Mouse (Mus musculus) ES-E14 (cell line): Measurements from ENCODE around the gene Gpc2.

Experiments used
- CHD2 ChIP-seq: IDR thresholded peaks from 2 replicates; pipeline ENCODE4 v1.6.1; 2014; ENCODE audit warnings: mild to moderate bottlenecking, low read depth, low read length, inconsistent platforms
- ZC3H11A ChIP-seq: IDR thresholded peaks from 2 replicates; pipeline ENCODE4 v1.6.1; 2012; ENCODE audit warnings: low read depth, mild to moderate bottlenecking, inconsistent platforms, low read length, borderline replicate concordance
- ZNF384 ChIP-seq: IDR thresholded peaks from 2 replicates; pipeline ENCODE4 v1.6.1; 2012; ENCODE audit warnings: low read depth, low read length, inconsistent platforms

- TF ChIP-seq ZC3H11A (no peak), ZNF384 (no peak), CHD2 (no peak)
Measured at GRCm38 (mm10) chr5:138258542-138258941, 21.3 kb downstream of the Gpc2 start.
